Mouse (Mus musculus) megakaryocyte-erythroid progenitor cell, adult 5 weeks (primary cell): ENCODE results near the gene Rhox2h. TPM values are rescaled to one million over a fixed set of nuclear protein-coding genes. Genes with fewer than 3 reads are reported as not detected.

Experiments
- polyA plus RNA-seq: library from polyadenylated mRNA; stranded (reverse); fragments of >175 nt; gene quantifications from 2 replicates; pipeline ENCODE4 v1.2.3, GENCODE M21; 2012

The Rhox2h gene
- polyA plus RNA-seq = not detected in 2 replicates

DNA sequence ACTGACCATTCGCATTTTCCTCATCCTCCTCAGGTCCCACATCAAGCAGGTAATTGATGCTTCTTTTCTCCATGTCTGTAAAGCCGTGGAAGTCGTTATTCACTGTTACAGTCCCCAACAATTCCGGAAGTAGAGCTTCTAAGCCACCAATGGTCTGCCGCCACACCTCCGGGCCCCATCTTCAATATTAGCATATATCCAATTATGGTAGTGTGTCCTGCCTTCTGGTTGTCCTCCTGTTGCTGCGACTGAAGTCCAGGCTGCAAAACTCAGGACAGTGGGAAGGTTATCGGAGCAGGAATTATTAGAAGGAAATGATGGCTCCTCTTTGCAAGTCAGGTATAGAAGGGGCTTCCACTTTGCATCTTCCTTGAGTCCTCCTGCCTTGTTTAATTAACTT lies at the start of gene Rhox2h:
Gene Rhox2h, minus strand, starts transcription at position 101 of the 400 bp plus-strand sequence.

GRCm38 (mm10) chrX:37668664-37669063 lies 4.4 kb downstream of the Rhox2h start, which contains the start of gene Rhox3h:
Rhox3h (minus strand) TSS chrX:37668764.

GRCm38 (mm10) chrX:37651227-37651626 lies 21.9 kb downstream of the Rhox2h start, which contains the start of gene Rhox4g:
Rhox4g (minus strand) TSS chrX:37651327.

GRCm38 (mm10) chrX:37643370-37643769 lies 29.7 kb downstream of the Rhox2h start, which contains the start of gene Rhox2g:
Rhox2g (minus strand) TSS chrX:37643470.

DNA sequence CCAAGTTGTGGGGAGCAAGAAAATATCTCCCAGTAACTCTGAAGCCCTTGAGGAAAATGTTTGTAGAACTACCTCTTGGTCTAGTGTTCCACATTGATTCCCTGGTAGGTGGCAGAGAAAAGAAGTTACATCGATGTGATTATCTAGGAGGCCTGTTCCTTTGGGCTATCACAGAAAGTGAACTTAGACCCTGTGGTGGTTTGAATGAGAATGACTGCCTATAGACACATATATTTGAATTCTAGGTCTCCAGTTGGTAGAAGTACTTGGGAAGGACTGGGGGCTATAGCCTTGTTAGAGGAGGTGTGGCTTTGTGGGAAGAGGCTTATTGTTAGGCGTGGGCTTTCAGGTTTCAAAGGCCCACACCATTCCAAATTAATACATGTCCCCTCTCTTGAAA lies 44.6 kb downstream of the Rhox2h start, which contains the start of gene Rhox3g:
Gene Rhox3g, minus strand, starts transcription at position 101 of the 400 bp plus-strand sequence.

Other genes starting within 250 kb of the Rhox2h start
- gene Rhox4b, start 240.8 kb downstream of the Rhox2h start, polyA plus RNA-seq = not detected in 2 replicates
- gene Rhox2c, start 219.6 kb downstream of the Rhox2h start, polyA plus RNA-seq = not detected in 2 replicates
- not detected in 2 replicates for gene Rhox3c, start 214.7 kb downstream of the Rhox2h start, polyA plus RNA-seq
- gene Rhox4c, start 192.9 kb downstream of the Rhox2h start, polyA plus RNA-seq = not detected in 2 replicates
- gene Rhox2d, start 179.8 kb downstream of the Rhox2h start, polyA plus RNA-seq = not detected in 2 replicates
- gene Rhox4d, start 158.9 kb downstream of the Rhox2h start, polyA plus RNA-seq = not detected in 2 replicates
- not detected in 2 replicates for gene Rhox2e, start 142.8 kb downstream of the Rhox2h start, polyA plus RNA-seq
- not detected in 2 replicates for gene Rhox3e, start 131.3 kb downstream of the Rhox2h start, polyA plus RNA-seq
- gene Rhox4e, start 115.9 kb downstream of the Rhox2h start, polyA plus RNA-seq = not detected in 2 replicates
- not detected in 2 replicates for gene Rhox2f, start 101.9 kb downstream of the Rhox2h start, polyA plus RNA-seq
- gene Rhox3f, start 92.3 kb downstream of the Rhox2h start, polyA plus RNA-seq = not detected in 2 replicates
- not detected in 2 replicates for gene Rhox4f, start 65.6 kb downstream of the Rhox2h start, polyA plus RNA-seq
- gene Rhox3g, start 44.7 kb downstream of the Rhox2h start, polyA plus RNA-seq = not detected in 2 replicates
- gene Rhox2g, start 29.8 kb downstream of the Rhox2h start, polyA plus RNA-seq = not detected in 2 replicates
- not detected in 2 replicates for gene Rhox4g, start 21.9 kb downstream of the Rhox2h start, polyA plus RNA-seq
- gene Rhox3h, start 4.5 kb downstream of the Rhox2h start, polyA plus RNA-seq = not detected in 2 replicates
- gene Rhox5, start 131.6 kb upstream of the Rhox2h start, polyA plus RNA-seq = not detected in 2 replicates
- not detected in 2 replicates for gene Rhox6, start 153.6 kb upstream of the Rhox2h start, polyA plus RNA-seq
- gene Rhox7a, start 158.4 kb upstream of the Rhox2h start, polyA plus RNA-seq = not detected in 2 replicates
- gene Rhox8, start 205.7 kb upstream of the Rhox2h start, polyA plus RNA-seq = not detected in 2 replicates
- not detected in 2 replicates for gene Rhox7b, start 224.0 kb upstream of the Rhox2h start, polyA plus RNA-seq
- gene Rhox9, start 228.5 kb upstream of the Rhox2h start, polyA plus RNA-seq = not detected in 2 replicates